Mouse (Mus musculus) adipocyte (in vitro differentiated cells): ENCODE measurements at regions not wholly inside any gene's neighbourhood (a gene's known extent, or its start where the extent isn't known, plus 50 kb on each side); places are given as distances from the start of the nearest gene placed in this dataset.
A peak's percentile ranks its signal among the peaks of the same experiment; 100 is the strongest.

Source experiments
- DNase-seq: peaks from one replicate; pipeline ENCODE4 v3.0.0-alpha.2; 2016; ENCODE audit warnings: low spot score

- no peak for DNase-seq
Measured at GRCm38 (mm10) chr1:130524744-130525143, 62.2 kb upstream of the Cd55 start.

- no peak for DNase-seq
Measured at GRCm38 (mm10) chr1:130517868-130518267, 55.3 kb upstream of the Cd55 start.

DNA sequence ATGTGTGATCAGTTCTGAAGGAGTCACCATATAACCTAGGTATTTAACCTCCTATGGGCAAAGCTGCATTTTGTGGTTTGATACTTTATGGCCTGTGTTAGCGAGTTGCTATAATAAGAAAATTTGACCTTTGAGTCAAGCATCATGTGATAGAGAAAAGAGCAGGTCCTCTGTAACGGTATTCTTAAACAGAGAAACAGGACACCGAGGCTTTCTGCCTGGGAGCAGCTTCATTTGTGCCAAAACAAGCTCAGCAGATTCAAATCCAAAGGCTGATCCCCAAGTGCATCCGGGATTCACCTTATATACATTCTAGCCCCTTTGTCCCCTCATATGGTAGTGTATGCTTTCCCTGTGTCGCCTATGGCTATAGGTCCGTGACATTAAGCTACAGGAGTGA lies 54.1 kb upstream of the Cd55 start:
- no peak for DNase-seq

DNA sequence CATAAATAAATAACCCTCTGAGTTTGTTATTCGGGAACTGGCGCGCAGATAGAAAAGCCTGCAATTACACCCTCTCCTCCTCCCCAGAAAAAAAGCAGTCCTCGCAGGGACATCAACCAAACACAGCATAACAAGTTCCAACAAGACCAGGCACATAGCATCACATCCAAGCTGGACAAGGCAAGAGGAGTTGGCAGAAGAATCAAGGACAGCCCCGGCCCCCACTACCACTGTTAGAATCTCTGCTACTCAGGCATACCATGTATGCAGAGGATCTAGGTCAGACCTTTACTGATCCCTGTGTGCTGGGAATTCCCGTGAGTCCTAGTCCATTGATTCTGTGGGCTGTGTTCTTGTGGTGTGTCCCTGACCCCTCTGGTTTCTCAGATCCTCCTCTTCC lies 52.8 kb upstream of the Cd55 start:
- DNase-seq, result no peak

GRCm38 (mm10) chr1:130513482-130513881 lies 50.9 kb upstream of the Cd55 start:
- DNase-seq, result no peak

DNA sequence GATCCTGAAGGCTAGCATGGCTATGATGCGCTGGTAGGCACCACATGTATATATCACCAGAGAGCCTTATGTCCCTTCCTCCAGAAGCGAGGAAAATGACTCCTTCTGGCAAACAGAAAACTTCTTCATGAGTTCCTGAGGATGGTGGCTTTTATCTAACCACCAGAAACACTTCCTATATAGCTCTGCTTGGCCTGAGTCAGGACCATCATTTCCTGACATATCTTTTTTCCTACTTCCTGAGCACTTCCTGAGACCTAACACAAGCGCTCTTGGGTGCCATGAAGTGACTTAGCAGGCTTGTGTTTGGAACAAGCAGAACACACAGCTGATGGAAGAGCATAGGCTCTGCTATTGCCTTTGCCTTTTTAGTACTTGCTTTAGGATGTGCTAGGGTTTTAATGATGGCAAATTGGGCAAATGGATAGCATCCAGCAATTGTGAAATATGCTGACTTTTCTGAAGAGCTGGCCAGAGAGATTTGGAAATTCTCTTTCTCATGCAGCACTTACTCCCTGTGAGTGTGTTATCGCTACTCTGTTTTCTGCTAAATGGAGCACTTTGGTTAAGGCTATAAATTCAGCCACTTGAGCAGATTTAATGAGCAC lies 50.4 kb upstream of the Cd55 start:
- DNase-seq, result peak; percentile 38
